Comparison of ENCODE assay signal across 10 mouse cellular contexts in the genomic region with DNA sequence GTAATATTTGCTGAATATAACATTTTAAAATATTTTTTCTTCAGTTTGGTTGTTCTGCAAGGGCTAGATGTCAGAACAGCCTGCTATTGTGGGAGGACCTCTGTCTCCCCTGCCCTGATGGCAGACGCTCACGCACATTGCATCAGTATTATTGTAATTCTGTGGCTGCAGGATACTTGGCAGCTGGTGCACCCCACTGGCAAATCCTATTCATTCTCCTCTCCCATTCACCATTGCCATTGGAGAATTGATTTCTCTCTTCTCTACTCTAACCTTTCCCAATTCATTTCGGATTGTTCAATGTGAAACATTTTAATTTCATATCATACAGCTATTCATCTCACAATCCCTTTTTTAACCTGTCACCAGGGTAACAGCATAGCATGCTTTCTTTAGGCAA.
DNase-seq lines count a peak whose midpoint lies in the region; ATAC-seq and TF ChIP-seq lines count a peak whose summit lies in the region.
"Had no signal": no experiment of that assay in that cellular context is flagged by ENCODE, and none has a peak within 500 bp of the region (broad histone marks: within the 10 kb centered on the region; RNA-seq: fewer than 3 reads in every experiment).

No protein-coding gene starts in this region.

- H3K4me1 ChIP-seq in liver, adult 2 months (ENCODE audit: control insufficient read depth, insufficient read depth, low read length) = peaks cover 12% of the 10 kb centered on the region; the same call in 1 of the 2 replicates
- no peaks in the 10 kb centered on the region for H3K4me1 ChIP-seq in liver, embryonic 12.5 days
- H3K4me1 ChIP-seq in forebrain, embryonic 14.5 days (ENCODE audit: control insufficient read depth, insufficient read depth, low read length) = peaks cover 14% of the 10 kb centered on the region; the same call in 1 of the 2 replicates
- H3K4me1 ChIP-seq in neural tube, embryonic 15.5 days = 0 out of 2 replicates have a peak, but pooled peaks cover 15% of the 10 kb centered on the region

- no peaks in the 10 kb centered on the region for H3K27me3 ChIP-seq in liver, adult 2 months (ENCODE audit: control insufficient read depth, insufficient read depth, low read length)
- no peaks in the 10 kb centered on the region for H3K27me3 ChIP-seq in liver, embryonic 12.5 days (replicated peaks)
- no peaks in the 10 kb centered on the region for H3K27me3 ChIP-seq in forebrain, embryonic 14.5 days (replicated peaks; ENCODE audit: control insufficient read depth, insufficient read depth, low read length)
- no peaks in the 10 kb centered on the region for H3K27me3 ChIP-seq in neural tube, embryonic 15.5 days (replicated peaks)

- WGBS in liver, adult 2 months = 25% methylated on average over 3 of the region's 3 CpGs
- WGBS in liver, embryonic 12.5 days (ENCODE audit: insufficient replicate concordance) = 76% methylated on average over 3 of the region's 3 CpGs
- 6% methylated on average over 3 of the region's 3 CpGs for WGBS in forebrain, embryonic 14.5 days
- WGBS in neural tube, embryonic 15.5 days = 17% methylated on average over 3 of the region's 3 CpGs

- H3K79me2 ChIP-seq in liver, adult 2 months (ENCODE audit: control insufficient read depth, insufficient read depth, low read length) = no peaks in the 10 kb centered on the region

- TF ChIP-seq CTCF in liver, adult 2 months (IDR thresholded peaks at IDR 0.05; ENCODE audit: low read depth, low read length) = no peak

- H3K9me3 ChIP-seq in liver, embryonic 12.5 days (replicated peaks) = no peaks in the 10 kb centered on the region
- no peaks in the 10 kb centered on the region for H3K9me3 ChIP-seq in forebrain, embryonic 14.5 days (replicated peaks; ENCODE audit: control insufficient read depth, low read length)
- no peaks in the 10 kb centered on the region for H3K9me3 ChIP-seq in neural tube, embryonic 15.5 days (replicated peaks)

- ATAC-seq in liver, embryonic 12.5 days = no peak
- peak; percentile 86 for ATAC-seq in forebrain, embryonic 14.5 days
- peak; percentile 65; the same call in 1 of the 2 replicates for ATAC-seq in neural tube, embryonic 15.5 days (ENCODE audit: low FRiP score)

- TF ChIP-seq POLR2A in liver, adult 2 months (IDR thresholded peaks at IDR 0.05; ENCODE audit: extremely low read depth, insufficient read depth, low read length) = no peak

- no peak overlapping the region for H3K4me3 ChIP-seq in liver, adult 2 months (ENCODE audit: insufficient read depth, low read depth, low read length)
- H3K4me3 ChIP-seq in liver, embryonic 12.5 days = no peak overlapping the region
- no peak overlapping the region for H3K4me3 ChIP-seq in forebrain, embryonic 14.5 days (ENCODE audit: low read depth, low read length)
- H3K4me3 ChIP-seq in neural tube, embryonic 15.5 days (replicated peaks) = no peak overlapping the region

- H3K36me3 ChIP-seq in liver, adult 2 months (ENCODE audit: control insufficient read depth, insufficient read depth, low read length) = peaks cover 3% of the 10 kb centered on the region; the same call in 1 of the 2 replicates
- H3K36me3 ChIP-seq in liver, embryonic 12.5 days = no peaks in the 10 kb centered on the region
- no peaks in the 10 kb centered on the region for H3K36me3 ChIP-seq in forebrain, embryonic 14.5 days (ENCODE audit: control insufficient read depth, insufficient read depth, low read length)
- H3K36me3 ChIP-seq in neural tube, embryonic 15.5 days = no peaks in the 10 kb centered on the region

- peak; percentile 53 for DNase-seq in liver, adult 2 months (ENCODE audit: extremely low read depth, low read depth, low spot score)
- DNase-seq in forebrain, embryonic 14.5 days (ENCODE audit: low spot score) = peak; percentile 76
- peak; percentile 33 for DNase-seq in layer of hippocampus, adult 9-10 months (ENCODE audit: low spot score)
- DNase-seq in testis, postnatal 10 days (ENCODE audit: low spot score) = no peak
- no peak for DNase-seq in right cerebral cortex, postnatal 4 days
- DNase-seq in liver = no peak
- DNase-seq: heart, postnatal 14 days; kidney, postnatal 36 days had no signal

- H3K27ac ChIP-seq in liver, adult 2 months (replicated peaks; ENCODE audit: insufficient read depth, low read depth, low read length) = no peak overlapping the region
- no peak overlapping the region for H3K27ac ChIP-seq in liver, embryonic 12.5 days
- H3K27ac ChIP-seq in forebrain, embryonic 14.5 days (ENCODE audit: low read depth, low read length) = no peak overlapping the region
- H3K27ac ChIP-seq in neural tube, embryonic 15.5 days (replicated peaks) = no peak overlapping the region

- no peak overlapping the region for H3K4me2 ChIP-seq in liver, embryonic 12.5 days
- no peak overlapping the region for H3K4me2 ChIP-seq in forebrain, embryonic 14.5 days (ENCODE audit: low read length)
- no peak overlapping the region for H3K4me2 ChIP-seq in neural tube, embryonic 15.5 days

- no peak overlapping the region for H3K9ac ChIP-seq in liver, adult 2 months (ENCODE audit: low read depth, low read length)
- no peak overlapping the region for H3K9ac ChIP-seq in liver, embryonic 12.5 days
- H3K9ac ChIP-seq in forebrain, embryonic 14.5 days (ENCODE audit: low read length) = no peak overlapping the region
- no peak overlapping the region for H3K9ac ChIP-seq in neural tube, embryonic 15.5 days (replicated peaks)

Comparison
In these comparisons a context has a peak if more than half of its experiments do, and no peak if none do; other contexts are left out.
1. DNase-seq: peak in liver, adult 2 months (single experiment), forebrain, embryonic 14.5 days (single experiment) and layer of hippocampus, adult 9-10 months (single experiment); none in testis, postnatal 10 days (single experiment), right cerebral cortex, postnatal 4 days (single experiment) and liver (single experiment).